Mouse (Mus musculus) spleen, adult 12 weeks (tissue): ENCODE results near the gene Yaf2.
"Not testable (repeated sequence)": the region's sequence is repeated elsewhere in the genome, so short reads cannot be mapped to it uniquely, and the experiment has no call there.

Experiments used
- DNase-seq: peaks from one replicate; pipeline ENCODE4 v3.0.0; 2022; ENCODE audit warnings: low spot score

Gene Yaf2

DNA sequence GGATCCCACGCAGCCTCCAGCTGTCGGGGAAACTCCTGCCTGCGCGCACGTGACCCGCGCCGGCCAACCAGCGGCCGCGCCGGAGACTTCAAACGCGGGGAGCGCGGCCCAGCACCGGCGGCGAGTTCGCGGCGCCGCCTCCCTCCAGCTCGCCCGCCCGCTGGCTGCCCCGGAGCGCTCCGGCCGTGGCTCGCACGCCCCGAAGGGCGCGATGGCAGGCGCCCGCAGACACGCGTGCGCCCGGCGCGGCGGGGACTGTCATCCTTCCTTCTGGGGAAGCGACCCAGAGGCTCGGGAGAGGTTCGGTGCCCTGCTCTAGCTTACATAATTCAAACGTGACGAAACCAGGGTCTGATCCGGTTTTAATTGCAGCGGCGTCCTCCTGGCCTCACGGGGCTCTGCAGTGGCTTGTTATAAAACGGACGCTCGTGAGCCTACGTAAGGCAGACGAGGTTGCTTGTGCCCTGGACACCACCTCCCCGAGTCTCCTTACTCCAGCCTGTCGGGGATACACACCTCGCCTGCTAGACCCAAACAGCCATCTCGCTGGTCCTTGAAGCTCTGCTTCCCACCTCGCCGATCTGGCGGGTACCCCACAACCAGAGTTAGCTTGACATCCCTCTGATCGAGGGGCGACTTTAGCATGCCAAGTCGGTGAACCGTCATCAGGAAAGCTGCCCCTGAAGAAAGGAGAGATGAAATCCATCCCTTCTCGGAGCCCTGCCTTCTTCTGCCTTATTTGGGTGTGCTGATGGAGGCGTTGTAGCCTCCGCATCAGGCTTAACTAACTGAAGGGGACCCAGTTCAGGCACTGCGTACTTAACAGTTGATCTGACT is at the start of gene Yaf2:
Gene Yaf2 (minus strand): TSS at position 11 of the 837 bp plus-strand sequence.
- peak; percentile 82 for DNase-seq

GRCm38 (mm10) chr15:93381337-93381736 is 44.6 kb upstream of the Yaf2 start:
- no peak for DNase-seq

- DNase-seq, result peak; percentile 23
Observed at GRCm38 (mm10) chr15:93379177-93379576, 42.4 kb upstream of the Yaf2 start.

DNA sequence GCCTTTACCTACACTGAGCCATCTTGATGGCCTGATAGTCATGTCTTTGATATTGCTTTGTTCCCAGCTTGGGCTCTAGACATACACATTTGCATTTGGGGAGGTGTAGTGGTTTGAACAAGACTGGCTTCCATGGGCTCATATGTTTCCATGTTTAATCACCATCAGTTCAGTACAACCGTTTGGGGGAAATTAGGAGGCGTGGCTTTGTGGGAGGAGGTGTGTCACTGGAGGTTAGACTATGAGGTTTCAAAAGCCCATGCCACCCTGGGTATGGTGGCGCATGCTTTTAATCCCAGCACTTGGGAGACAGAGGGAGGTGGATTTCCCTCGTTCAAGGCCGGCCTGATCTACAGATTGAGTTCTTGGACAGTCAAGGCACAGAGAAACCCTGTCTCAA is 39.0 kb upstream of the Yaf2 start:
- no peak for DNase-seq

DNA sequence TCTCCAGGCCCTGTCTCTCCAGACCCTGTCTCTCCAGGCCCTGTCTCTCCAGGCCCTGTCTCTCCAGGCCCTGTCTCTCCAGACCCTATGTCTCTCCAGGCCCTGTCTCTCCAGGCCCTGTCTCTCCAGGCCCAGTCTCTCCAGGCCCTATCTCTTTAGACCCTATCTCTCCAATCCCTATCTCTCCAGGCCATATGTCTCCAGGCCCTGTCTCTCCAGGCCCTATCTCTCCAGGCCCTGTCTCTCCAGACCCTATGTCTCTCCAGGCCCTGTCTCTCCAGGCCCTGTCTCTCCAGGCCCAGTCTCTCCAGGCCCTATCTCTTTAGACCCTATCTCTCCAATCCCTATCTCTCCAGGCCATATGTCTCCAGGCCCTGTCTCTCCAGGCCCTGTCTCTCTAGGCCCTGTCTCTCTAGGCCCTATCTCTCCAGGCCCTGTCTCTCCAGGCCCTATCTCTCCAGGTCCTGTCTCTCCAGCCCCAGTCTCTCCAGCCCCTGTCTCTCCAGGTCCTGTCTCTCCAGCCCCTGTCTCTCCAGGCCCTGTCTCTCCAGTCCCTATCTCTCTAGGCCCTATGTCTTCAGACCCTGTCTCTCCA is 35.9 kb upstream of the Yaf2 start:
- not testable (repeated sequence) for DNase-seq

GRCm38 (mm10) chr15:93371838-93372237 is 35.1 kb upstream of the Yaf2 start:
- no peak for DNase-seq

GRCm38 (mm10) chr15:93368558-93368957 is 31.8 kb upstream of the Yaf2 start:
- DNase-seq, result no peak

GRCm38 (mm10) chr15:93365561-93365960 is 28.8 kb upstream of the Yaf2 start:
- DNase-seq, result no peak

- no peak for DNase-seq
Observed at GRCm38 (mm10) chr15:93358346-93359095, 21.8 kb upstream of the Yaf2 start.

- DNase-seq, result no peak
Observed at GRCm38 (mm10) chr15:93340630-93341379, 4.1 kb upstream of the Yaf2 start.

GRCm38 (mm10) chr15:93336658-93336924 is 144 bp downstream of the Yaf2 start:
- no peak for DNase-seq

DNA sequence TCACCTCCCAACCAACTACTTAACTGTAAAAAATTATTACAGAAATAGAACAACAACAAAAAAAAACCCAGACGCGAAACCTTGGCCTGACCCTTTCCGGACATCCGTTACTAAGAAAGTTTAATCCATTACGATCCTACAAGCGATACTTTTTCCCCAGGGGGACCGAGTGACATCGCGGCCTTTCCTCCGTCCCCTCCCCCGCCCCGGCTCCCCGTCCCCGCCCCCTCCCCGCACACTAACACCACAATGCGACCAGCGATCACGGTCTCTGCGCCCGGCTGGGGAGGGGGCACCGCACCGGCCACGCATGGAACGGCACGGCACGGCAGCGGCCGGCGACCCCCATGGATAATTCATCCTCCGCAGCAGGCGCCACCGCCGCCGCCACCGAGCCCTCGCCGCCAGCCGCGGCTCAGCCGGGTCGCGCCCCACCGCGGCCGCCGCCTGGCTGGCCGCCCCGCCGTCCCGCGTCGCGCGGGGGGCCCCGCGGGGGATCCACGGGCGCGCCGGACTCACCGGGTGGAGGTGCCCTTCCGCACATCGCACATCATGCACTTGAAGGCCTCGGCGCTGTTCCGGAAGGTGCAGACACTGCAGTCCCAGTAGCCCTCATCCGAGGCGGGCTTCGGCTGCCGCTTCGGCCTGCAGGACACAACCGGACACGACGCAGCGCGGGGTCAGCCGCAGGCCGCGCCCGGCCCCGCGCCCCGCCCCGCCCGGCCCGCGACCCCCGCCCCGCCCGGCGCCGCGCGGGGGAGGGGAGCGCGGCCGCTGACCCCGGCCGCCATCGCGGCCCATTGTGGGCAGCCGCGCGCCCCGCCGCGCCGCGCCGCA is 696 bp downstream of the Yaf2 start:
- peak; percentile 11 for DNase-seq

DNA sequence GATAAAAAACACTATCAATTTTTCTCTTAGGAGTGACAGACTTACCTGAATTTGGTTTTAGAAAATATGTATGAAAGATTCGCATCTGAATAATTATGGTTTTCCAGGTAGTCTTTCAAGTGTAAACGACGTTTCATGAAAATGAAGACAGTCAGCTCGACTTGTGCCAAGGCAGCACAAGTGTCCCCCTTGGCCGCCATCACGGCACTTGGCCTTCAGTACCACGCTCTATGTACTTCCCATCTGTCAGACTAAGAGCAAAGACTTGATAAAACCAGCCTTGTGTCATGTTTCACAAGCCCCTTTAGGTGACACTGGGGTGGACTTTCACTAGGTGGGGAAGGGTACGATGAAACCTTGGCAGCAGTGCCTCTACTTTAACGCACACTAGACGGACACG is 5.5 kb downstream of the Yaf2 start:
- no peak for DNase-seq

DNA sequence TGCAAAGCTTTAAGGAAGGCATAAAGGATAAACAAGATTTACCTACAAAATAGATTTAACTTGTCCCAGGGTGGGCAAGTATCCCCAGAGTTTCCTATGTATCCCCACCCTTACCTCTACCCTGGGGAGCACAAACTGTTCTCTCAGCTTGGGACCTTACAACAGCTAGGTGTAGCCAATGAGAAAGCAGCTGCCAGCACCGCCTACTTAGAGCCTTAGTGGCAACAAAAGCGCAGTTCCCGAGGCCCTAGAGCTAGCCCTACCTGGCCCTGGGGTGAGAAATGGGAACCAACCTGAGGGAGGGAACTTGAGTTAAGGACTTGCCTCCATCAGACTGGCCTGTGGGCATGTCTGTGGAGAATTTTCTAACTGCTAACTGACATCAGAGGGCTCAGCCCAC is 9.5 kb downstream of the Yaf2 start:
- no peak for DNase-seq

DNA sequence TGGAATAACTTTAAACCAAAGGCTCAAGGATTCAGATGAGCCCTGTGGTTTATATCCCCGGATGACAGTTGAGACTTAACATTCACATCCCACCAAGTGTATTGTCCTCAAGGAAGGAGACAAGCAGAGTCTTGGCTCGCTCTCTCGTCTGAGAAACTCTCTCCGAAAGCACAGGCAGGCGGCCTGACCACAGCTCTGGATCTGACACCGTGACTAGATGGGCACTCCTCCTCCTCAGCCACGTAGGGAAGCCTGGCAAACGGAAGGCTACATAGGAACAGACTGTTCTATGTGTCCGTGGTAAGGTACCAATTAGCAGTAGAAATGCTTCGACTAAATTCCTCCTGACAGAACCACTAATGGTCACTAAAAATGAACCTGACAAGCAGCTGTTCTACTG is 10.1 kb downstream of the Yaf2 start:
- DNase-seq, result no peak

GRCm38 (mm10) chr15:93325360-93325759 is 11.4 kb downstream of the Yaf2 start:
- DNase-seq, result no peak

DNA sequence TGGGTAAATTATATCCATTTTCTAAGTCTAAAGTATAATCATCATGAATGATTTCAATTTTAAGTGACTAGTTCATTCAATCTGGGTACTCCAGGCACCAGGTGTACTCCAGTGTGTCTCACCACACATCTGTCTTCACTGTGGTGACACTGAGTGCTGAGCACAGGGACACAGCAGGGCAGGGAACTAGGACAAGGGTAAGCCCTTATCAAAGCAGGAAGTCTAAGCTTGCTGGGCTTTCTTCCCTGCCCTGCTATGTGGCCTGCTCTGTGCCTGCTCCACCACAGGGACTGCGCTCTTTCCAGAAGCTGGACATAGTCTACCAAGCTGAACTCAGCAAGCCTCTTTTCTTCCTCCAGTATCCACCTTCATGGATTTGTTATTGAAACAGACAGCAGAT is 18.0 kb downstream of the Yaf2 start:
- DNase-seq, result no peak

DNA sequence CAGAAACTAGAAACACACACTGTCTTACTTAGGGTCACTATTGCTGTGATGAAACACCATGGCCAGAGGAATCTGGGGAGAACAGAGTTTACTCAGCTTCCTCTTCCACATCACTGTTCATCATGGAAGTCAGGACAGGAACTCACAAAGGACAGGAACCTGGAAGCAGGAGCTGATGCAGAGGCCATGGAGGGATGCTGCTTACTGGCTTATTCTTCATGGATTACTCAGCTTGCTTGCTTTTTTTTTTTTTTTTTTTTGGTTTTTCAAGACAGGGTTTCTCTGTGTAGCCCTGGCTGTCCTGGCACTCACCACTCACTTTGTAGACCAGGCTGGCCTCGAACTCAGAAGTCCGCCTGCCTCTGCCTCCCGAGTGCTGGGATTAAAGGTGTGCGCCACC is 26.4 kb downstream of the Yaf2 start:
- DNase-seq, result not testable (repeated sequence)

- DNase-seq, result no peak
Observed at GRCm38 (mm10) chr15:93298197-93298596, 38.5 kb downstream of the Yaf2 start.

- DNase-seq, result no peak
Observed at GRCm38 (mm10) chr15:93294483-93294882, 42.3 kb downstream of the Yaf2 start.

DNA sequence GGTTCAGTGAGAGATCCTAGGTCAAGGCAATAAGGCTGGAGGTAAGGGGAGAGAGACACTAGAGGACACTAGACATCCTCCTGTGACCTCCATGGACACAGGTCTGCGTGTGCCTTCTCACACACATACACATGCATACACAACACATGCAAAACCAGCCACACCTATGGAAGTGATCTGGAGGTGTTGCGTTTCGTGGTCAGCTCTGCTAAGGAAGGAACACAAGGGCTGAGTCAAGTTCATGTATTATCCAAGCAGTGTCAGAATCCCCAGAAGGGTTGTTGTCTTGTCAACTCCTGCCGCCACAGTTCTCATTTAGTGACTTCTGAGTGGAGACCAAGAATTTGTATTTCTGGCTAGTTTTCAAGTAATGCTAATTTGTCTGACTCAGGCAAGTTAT is 48.4 kb downstream of the Yaf2 start:
- DNase-seq, result no peak

GRCm38 (mm10) chr15:93287628-93288027 is 49.1 kb downstream of the Yaf2 start:
- no peak for DNase-seq
